ENCODE assay signal across 8 mouse cellular contexts in the genomic region with DNA sequence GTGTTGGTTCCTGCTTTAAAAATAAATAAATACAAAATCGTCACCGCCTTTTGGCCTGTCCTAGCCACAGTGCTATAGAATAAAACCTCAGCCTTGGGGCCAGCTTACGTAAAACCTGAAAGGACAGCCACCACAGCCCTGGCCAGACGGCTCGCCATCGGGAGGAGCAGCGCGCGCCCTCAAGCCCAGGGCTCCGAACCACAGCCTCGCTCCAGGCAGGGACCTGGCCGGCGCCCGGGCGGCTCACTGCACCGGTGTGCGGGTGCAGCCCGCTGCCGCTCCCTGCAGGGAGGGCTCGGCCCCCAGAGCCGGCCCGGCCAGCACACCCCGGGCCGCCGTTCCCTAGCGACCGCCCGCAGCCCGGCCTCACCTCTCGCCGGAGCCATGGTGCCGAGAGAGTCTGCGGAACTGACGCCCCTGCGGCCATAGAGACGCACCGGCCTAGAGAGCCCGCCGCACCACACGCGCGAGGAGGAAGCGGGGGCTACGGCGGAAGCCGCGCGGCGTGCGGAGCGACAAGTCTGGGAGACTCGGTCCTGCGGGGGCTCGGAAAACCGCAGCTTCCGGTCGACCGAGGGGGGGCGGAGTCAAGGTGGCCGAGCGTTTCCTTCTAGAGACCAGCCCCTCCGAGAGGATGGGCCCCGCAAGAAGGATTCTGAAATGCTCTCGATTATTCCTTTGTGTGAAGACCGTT. TPM values are rescaled to one million over a fixed set of nuclear protein-coding genes. Genes with fewer than 3 reads are reported as not detected.
DNase-seq lines count a peak whose midpoint lies in the region; ATAC-seq lines count a peak whose summit lies in the region.

TSS of gene Slc35a1 (minus strand) at position 565 of the 694 bp plus-strand sequence.

- peak within 1 kb of the TSS; percentile 97 for H3K27ac ChIP-seq in forebrain, embryonic 10.5 days
- H3K27ac ChIP-seq in heart, embryonic 15.5 days = peak within 1 kb of the TSS; percentile 90
- H3K27ac ChIP-seq in liver, embryonic 15.5 days (replicated peaks) = peak within 1 kb of the TSS; percentile 88
- peak within 1 kb of the TSS; percentile 91 for H3K27ac ChIP-seq in neural tube, embryonic 12.5 days

- peak; percentile 84 to 85 for DNase-seq in CD8-positive naive resting alpha-beta T cell, adult 2 months (ENCODE audit: low read depth in 2 of 2, low spot score in 2 of 2)
- DNase-seq in c-Kit-positive CD71-negative TER-119-negative erythroid progenitor cells, embryonic 14.5 days (ENCODE audit: low read depth) = peak; percentile 83
- DNase-seq in forebrain, embryonic 10.5 days (ENCODE audit: extremely low spot score, low spot score) = peak; percentile 91
- DNase-seq in kidney, postnatal 36 days = peak; percentile 95 to 96
- DNase-seq in telencephalon, adult 2 months (ENCODE audit: low read depth, low spot score) = peak; percentile 95

- no peaks in the 10 kb centered on the region for H3K27me3 ChIP-seq in forebrain, embryonic 10.5 days (ENCODE audit: poor library complexity, severe bottlenecking)
- H3K27me3 ChIP-seq in heart, embryonic 15.5 days = no peaks in the 10 kb centered on the region
- H3K27me3 ChIP-seq in liver, embryonic 15.5 days = no peaks in the 10 kb centered on the region
- H3K27me3 ChIP-seq in neural tube, embryonic 12.5 days (replicated peaks) = no peaks in the 10 kb centered on the region

- WGBS in forebrain, embryonic 10.5 days = under 1% methylated on average over 65 of the region's 65 CpGs
- under 1% methylated on average over 65 of the region's 65 CpGs for WGBS in heart, embryonic 15.5 days
- WGBS in liver, embryonic 15.5 days (ENCODE audit: insufficient replicate concordance) = 0% methylated on average over 65 of the region's 65 CpGs
- under 1% methylated on average over 65 of the region's 65 CpGs for WGBS in neural tube, embryonic 12.5 days

- peaks cover 16% of the 10 kb centered on the region for H3K4me1 ChIP-seq in forebrain, embryonic 10.5 days
- H3K4me1 ChIP-seq in heart, embryonic 15.5 days (replicated peaks) = 0 out of 2 replicates have a peak, but pooled peaks cover 2% of the 10 kb centered on the region
- H3K4me1 ChIP-seq in liver, embryonic 15.5 days (replicated peaks) = peaks cover 17% of the 10 kb centered on the region
- peaks cover 5% of the 10 kb centered on the region; the same call in 1 of the 2 replicates for H3K4me1 ChIP-seq in neural tube, embryonic 12.5 days

- H3K36me3 ChIP-seq in forebrain, embryonic 10.5 days (replicated peaks) = peaks cover 12% of the 10 kb centered on the region
- H3K36me3 ChIP-seq in heart, embryonic 15.5 days = peaks cover 5% of the 10 kb centered on the region; the same call in 1 of the 2 replicates
- H3K36me3 ChIP-seq in liver, embryonic 15.5 days (replicated peaks) = peaks cover 5% of the 10 kb centered on the region
- peaks cover 5% of the 10 kb centered on the region for H3K36me3 ChIP-seq in neural tube, embryonic 12.5 days

- ATAC-seq in heart, embryonic 15.5 days (replicated peaks; ENCODE audit: insufficient number of reproducible peaks, insufficient read depth, low FRiP score, low read depth) = peak; percentile 94
- peak; percentile 94 for ATAC-seq in liver, embryonic 15.5 days (ENCODE audit: insufficient read depth)
- peak; percentile 98 for ATAC-seq in neural tube, embryonic 12.5 days (ENCODE audit: low FRiP score, low read depth)

- no peaks in the 10 kb centered on the region for H3K9me3 ChIP-seq in forebrain, embryonic 10.5 days
- H3K9me3 ChIP-seq in heart, embryonic 15.5 days (replicated peaks) = no peaks in the 10 kb centered on the region
- H3K9me3 ChIP-seq in liver, embryonic 15.5 days (replicated peaks) = no peaks in the 10 kb centered on the region
- no peaks in the 10 kb centered on the region for H3K9me3 ChIP-seq in neural tube, embryonic 12.5 days

- peak within 1 kb of the TSS; percentile 66 for H3K4me2 ChIP-seq in heart, embryonic 15.5 days
- H3K4me2 ChIP-seq in liver, embryonic 15.5 days = peak within 1 kb of the TSS; percentile 82
- H3K4me2 ChIP-seq in neural tube, embryonic 12.5 days (replicated peaks) = peak within 1 kb of the TSS; percentile 61

- peak within 1 kb of the TSS; percentile 81 for H3K9ac ChIP-seq in heart, embryonic 15.5 days
- H3K9ac ChIP-seq in liver, embryonic 15.5 days = peak within 1 kb of the TSS; percentile 83
- peak within 1 kb of the TSS; percentile 95 for H3K9ac ChIP-seq in neural tube, embryonic 12.5 days

- peak within 1 kb of the TSS; percentile 90 for H3K4me3 ChIP-seq in forebrain, embryonic 10.5 days
- H3K4me3 ChIP-seq in heart, embryonic 15.5 days = peak within 1 kb of the TSS; percentile 70
- peak within 1 kb of the TSS; percentile 83 for H3K4me3 ChIP-seq in liver, embryonic 15.5 days (replicated peaks)
- H3K4me3 ChIP-seq in neural tube, embryonic 12.5 days = peak within 1 kb of the TSS; percentile 78

RNA-seq across cellular contexts. Expression of gene Slc35a1, which starts in this region (rescaled TPM):
- 57.0 and 60.3 TPM in 2 replicates for polyA plus RNA-seq in forebrain, embryonic 10.5 days (2016; fragmentation: Nextera tagmentation; extraction: Ambion mirVana)
- polyA plus RNA-seq in heart, embryonic 15.5 days (2015; fragmentation: Nextera tagmentation; extraction: Ambion mirVana) = 36.5 and 45.6 TPM in 2 replicates
- polyA plus RNA-seq in liver, embryonic 15.5 days (2015; fragmentation: Nextera tagmentation; extraction: Ambion mirVana) = 16.5 and 17.5 TPM in 2 replicates
- 49.7 and 50.5 TPM in 2 replicates for polyA plus RNA-seq in neural tube, embryonic 12.5 days (2016; fragmentation: Nextera tagmentation; extraction: Ambion mirVana)

Comparison
In these comparisons a context has a peak if more than half of its experiments do, and no peak if none do; other contexts are left out.
1. Peak in every context shown above with its lines: DNase-seq, ATAC-seq, H3K4me3 ChIP-seq and H3K27ac ChIP-seq.